Mouse (Mus musculus) forebrain, embryonic 11.5 days (tissue): ENCODE measurements around the gene Bcl7c. TPM values are rescaled to one million over a fixed set of nuclear protein-coding genes. Genes with fewer than 3 reads are reported as not detected.
A peak's percentile ranks its signal among the peaks of the same experiment; 100 is the strongest.

Experiments
- ATAC-seq: fragments of 200-750 bp; cut with Nextera tagmentation; replicated peaks from 2 replicates; pipeline ENCODE4 v1.8.0; 2017; ENCODE audit warnings: moderate TSS enrichment; ENCODE audit not compliant: low FRiP score
- DNase-seq: peaks from one replicate; pipeline ENCODE4 v3.0.0-alpha.2; 2017; ENCODE audit warnings: low spot score
- H3K27ac ChIP-seq: fragments of 300-500 bp; sonication (generic); 2 replicates; pipeline ENCODE4 v1.5.1; 2014; ENCODE audit warnings: low read depth, low read length
- H3K27me3 ChIP-seq: fragments of 300-500 bp; sonication (generic); 2 replicates; pipeline ENCODE4 v1.6.1; 2014; ENCODE audit warnings: mild to moderate bottlenecking, low read length, mixed read lengths; ENCODE audit not compliant: control insufficient read depth, insufficient read depth
- H3K36me3 ChIP-seq: fragments of 300-500 bp; sonication (generic); 2 replicates; pipeline ENCODE4 v1.6.1; 2014; ENCODE audit warnings: mild to moderate bottlenecking, low read length, moderate library complexity, mixed read lengths; ENCODE audit not compliant: control insufficient read depth, insufficient read depth
- H3K4me1 ChIP-seq: fragments of 300-500 bp; sonication (generic); replicated peaks from 2 replicates; pipeline ENCODE4 v1.6.1; 2014; ENCODE audit warnings: low read length, mixed read lengths; ENCODE audit not compliant: control insufficient read depth, insufficient read depth
- H3K4me2 ChIP-seq: fragments of 300-500 bp; sonication (generic); 2 replicates; pipeline ENCODE4 v1.6.1; 2014; ENCODE audit warnings: low read depth, mild to moderate bottlenecking, low read length, moderate library complexity, mixed read lengths; ENCODE audit not compliant: severe bottlenecking
- H3K4me3 ChIP-seq: fragments of 300-500 bp; sonication (generic); 2 replicates; pipeline ENCODE4 v1.5.1; 2014; ENCODE audit warnings: low read depth, low read length
- H3K9ac ChIP-seq: fragments of 300-500 bp; sonication (generic); 2 replicates; pipeline ENCODE4 v1.6.1; 2014; ENCODE audit warnings: low read length
- H3K9me3 ChIP-seq: fragments of 300-500 bp; sonication (generic); 2 replicates; pipeline ENCODE4 v1.6.1; 2016; ENCODE audit warnings: low read length, mixed read lengths; ENCODE audit not compliant: control insufficient read depth
- WGBS: fragments of 180-500 bp; shearing (Covaris S2); extraction: QIAGEN DNeasy Blood & Tissue Kit; methylation state at CpG from one replicate; pipeline ENCODE4 v1.1.7; 2014; 5-methylcytosine and 5-hydroxymethylcytosine counted together
- polyA plus RNA-seq: library from polyadenylated mRNA; unstranded; fragments of >200 nt; fragmentation: Nextera tagmentation; extraction: Ambion mirVana; gene quantifications from 2 replicates; pipeline ENCODE4 v1.2.1, GENCODE M21; 2014

The Bcl7c gene
- polyA plus RNA-seq, 1 experiment from 2014 or later = 59.5 TPM

DNA sequence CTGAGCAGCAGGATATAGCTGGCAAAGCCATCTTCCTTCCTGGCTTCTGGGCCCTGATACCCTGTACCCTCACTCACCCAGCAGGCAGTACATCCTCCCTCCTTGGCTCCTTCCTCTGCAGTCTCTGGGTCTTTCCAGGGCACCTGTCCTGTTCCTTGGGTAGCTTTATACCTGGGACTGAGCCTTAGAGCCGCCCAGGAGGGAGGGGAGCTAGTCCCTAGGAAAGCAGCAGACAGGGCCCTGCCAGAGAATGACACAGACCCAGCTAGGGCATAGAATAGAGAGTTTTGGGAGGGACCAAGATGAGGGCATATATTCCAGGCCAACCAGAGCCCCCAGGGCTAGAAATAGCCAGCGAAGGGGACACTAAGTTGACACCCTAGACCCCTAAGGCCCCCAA, 16.8 kb upstream of the Bcl7c start:
- Histone ChIP-seq H3K4me3 (no peak overlapping the region), H3K4me2 (no peak overlapping the region), H3K27me3 (no peaks in the 10 kb centered on the region), H3K27ac (no peak overlapping the region), H3K36me3 (no peaks in the 10 kb centered on the region), H3K9ac (no peak overlapping the region), H3K4me1 (no peaks in the 10 kb centered on the region), H3K9me3 (no peaks in the 10 kb centered on the region)
- 24% methylated on average over 2 of the region's 2 CpGs for WGBS
- ATAC-seq (no peak), DNase-seq (no peak)

DNA sequence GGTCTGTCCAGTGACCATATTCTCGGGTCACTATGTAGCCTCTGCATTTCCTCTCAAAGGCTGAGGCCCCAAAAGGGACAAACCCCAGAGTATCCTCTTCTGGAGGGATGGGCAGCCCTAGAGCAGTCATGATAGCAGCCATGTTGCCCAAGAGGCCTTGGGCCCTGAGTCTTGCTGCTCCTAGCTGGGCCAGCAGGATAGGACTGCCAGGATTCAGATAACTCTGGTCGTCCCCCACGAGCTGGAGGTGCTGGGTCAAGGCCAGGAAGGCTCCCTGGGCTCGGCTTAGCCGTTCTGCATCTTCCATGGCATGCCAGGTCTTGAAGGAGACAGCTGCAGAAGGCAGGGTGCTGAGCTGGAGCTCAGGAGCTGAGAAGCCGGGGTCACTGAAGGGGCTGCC, 10.5 kb upstream of the Bcl7c start:
- H3K27ac ChIP-seq = no peak overlapping the region
- no peak overlapping the region for H3K4me2 ChIP-seq
- no peak for DNase-seq
- no peak overlapping the region for H3K4me3 ChIP-seq
- no peaks in the 10 kb centered on the region for H3K9me3 ChIP-seq
- peaks cover 3% of the 10 kb centered on the region for H3K4me1 ChIP-seq
- H3K9ac ChIP-seq = no peak overlapping the region
- 90% methylated on average over 6 of the region's 6 CpGs for WGBS
- H3K36me3 ChIP-seq = no peaks in the 10 kb centered on the region
- no peak for ATAC-seq
- no peaks in the 10 kb centered on the region for H3K27me3 ChIP-seq

DNA sequence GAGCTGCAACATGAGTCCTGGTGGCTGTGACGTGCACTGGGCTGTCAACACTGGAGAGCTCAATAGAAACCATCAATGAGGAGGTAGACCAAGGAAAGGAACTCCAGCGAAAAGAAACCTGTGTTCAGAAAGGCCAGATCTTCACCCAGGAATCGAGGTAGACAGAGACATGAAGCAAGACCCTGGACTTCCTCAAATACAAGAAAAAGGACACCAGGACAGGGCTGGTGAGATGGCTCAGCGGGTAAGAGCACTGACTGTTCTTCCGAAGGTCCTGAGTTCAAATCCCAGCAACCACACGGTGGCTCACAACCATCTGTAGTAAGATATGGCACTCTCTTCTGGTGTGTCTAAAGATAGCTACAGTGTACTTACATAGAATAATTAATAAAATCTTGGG, 9.6 kb upstream of the Bcl7c start:
- Histone ChIP-seq H3K9me3 (no peaks in the 10 kb centered on the region), H3K27ac (no peak overlapping the region), H3K4me3 (no peak overlapping the region), H3K9ac (no peak overlapping the region), H3K4me2 (no peak overlapping the region), H3K4me1 (peaks cover 4% of the 10 kb centered on the region), H3K36me3 (no peaks in the 10 kb centered on the region), H3K27me3 (no peaks in the 10 kb centered on the region)
- 92% methylated on average over 6 of the region's 6 CpGs for WGBS
- DNase-seq (no peak), ATAC-seq (no peak)

DNA sequence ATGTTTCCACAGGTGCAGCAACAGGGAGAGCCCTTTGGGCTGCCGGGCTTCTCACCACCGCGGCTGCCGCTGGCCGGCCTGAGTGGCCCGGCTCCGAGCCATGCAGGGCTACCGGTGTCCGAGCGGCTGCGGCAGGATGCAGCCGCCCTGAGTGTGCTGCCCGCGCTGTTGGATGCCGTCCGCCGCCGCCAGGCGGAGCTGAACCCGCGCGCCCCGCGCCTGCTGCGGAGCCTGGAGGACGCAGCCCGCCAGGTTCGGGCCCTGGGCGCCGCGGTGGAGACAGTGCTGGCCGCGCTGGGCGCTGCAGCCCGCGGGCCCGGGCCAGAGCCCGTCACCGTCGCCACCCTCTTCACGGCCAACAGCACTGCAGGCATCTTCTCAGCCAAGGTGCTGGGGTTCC, 8.3 kb upstream of the Bcl7c start:
- under 1% methylated on average over 41 of the region's 41 CpGs for WGBS
- Histone ChIP-seq H3K4me3 (peak overlapping the region; percentile 29), H3K9ac (peak overlapping the region; percentile 66), H3K9me3 (no peaks in the 10 kb centered on the region), H3K4me1 (peaks cover 14% of the 10 kb centered on the region), H3K27me3 (no peaks in the 10 kb centered on the region), H3K4me2 (peak overlapping the region; percentile 65), H3K27ac (no peak overlapping the region), H3K36me3 (no peaks in the 10 kb centered on the region)
- DNase-seq = peak; percentile 86
- peak; percentile 66 for ATAC-seq

DNA sequence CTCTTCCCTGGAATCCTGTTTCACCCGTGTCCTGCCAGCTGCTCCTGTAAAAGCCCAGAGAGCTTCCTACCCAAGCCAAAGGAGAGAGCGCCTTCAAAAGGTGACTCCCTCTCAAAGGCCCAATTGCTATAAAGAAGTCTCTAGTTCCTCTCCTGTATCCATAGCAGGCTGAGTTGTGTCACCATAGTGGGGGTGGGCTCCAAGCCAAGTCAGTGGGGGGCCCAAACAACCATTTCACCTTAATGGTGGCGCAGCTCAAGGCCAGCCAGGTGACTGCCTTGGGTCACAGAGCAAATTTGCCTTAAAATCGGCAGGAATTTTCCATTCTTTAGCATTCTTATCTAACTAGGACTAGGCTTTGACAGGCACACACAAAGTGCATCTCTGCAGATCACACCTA, 6.1 kb upstream of the Bcl7c start:
- ATAC-seq (no peak), DNase-seq (no peak)
- Histone ChIP-seq H3K4me3 (no peak overlapping the region), H3K9me3 (no peaks in the 10 kb centered on the region), H3K4me2 (no peak overlapping the region), H3K27ac (no peak overlapping the region), H3K36me3 (no peaks in the 10 kb centered on the region), H3K27me3 (no peaks in the 10 kb centered on the region), H3K9ac (no peak overlapping the region), H3K4me1 (peaks cover 20% of the 10 kb centered on the region)
- WGBS = 85% methylated on average over 4 of the region's 4 CpGs

DNA sequence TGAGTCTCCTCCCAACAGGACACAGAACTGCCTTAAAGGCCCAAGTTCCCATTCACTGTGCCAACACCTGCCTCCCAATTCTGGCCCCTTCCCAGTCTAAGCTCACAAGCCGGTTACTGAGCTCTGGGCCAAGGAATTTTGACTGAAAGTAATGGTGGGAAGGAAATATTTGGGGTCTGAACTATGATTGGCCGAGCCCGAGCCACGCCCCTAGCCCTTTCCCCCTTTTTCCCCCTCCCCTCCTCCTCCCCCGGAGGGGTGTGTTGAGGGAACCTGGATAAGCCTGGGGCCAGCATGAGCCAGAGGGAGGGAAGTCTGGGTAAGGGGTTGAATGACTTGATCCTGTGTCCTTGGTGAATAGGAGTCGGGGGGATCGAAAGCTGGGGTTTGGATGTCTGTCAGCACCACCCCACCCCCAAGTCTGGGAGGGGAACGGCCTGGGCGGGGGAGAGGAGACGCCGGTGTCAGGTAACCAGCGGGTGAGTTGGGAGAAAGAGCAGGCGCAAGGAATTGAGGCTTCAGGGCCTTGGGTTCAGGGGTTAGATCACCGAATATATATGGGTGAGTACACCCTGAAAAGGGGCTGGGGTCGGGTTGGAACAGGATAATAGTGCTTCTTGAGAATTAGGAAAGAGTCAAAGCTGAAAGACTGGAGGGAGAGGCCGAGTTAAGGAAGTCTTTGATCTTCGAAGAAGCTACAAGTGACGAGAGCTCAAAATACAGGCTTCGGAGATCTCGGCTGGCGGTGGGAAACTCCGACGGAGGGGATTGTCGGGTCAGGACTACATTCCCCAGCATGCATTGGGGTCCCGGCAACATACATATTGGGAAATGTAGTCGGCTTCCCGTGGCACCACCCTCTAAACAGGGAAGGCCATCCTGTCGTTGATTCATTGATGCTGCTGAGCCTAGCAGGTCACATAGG, 4.0 kb upstream of the Bcl7c start, which contains the start of gene Ctf1:
Gene Ctf1, plus strand, starts transcription at position 276 of the 925 bp plus-strand sequence.
- WGBS = under 1% methylated on average over 28 of the region's 28 CpGs
- Histone ChIP-seq H3K27me3 (no peaks in the 10 kb centered on the region), H3K4me1 (peaks cover 23% of the 10 kb centered on the region), H3K4me2 (peak within 1 kb of the TSS; percentile 60), H3K4me3 (peak within 1 kb of the TSS; percentile 27), H3K36me3 (no peaks in the 10 kb centered on the region), H3K27ac (peak within 1 kb of the TSS; percentile 87), H3K9me3 (no peaks in the 10 kb centered on the region), H3K9ac (peak within 1 kb of the TSS; percentile 49; the same call in 1 of the 2 replicates)
- ATAC-seq = peak; percentile 45
- DNase-seq = peak; percentile 88

DNA sequence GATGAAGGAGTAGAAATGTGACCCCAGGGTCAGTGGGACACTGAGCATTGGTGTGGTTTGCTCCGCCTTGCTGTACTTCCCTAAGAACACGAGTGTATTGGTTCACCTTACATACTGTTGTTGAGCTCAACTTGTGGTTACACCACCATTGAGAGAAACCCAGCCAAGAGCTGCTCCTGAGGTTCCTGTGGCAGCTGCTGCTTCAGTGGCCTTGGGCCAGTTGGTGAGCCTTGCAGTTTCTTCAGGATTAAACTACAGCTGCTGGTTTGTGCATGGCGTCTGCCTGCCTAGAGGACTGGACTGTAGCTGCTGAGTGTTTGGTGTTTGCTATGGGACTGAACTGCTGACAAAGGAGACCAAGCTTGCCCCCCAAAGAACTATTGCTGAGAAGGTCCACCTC, 2.7 kb upstream of the Bcl7c start:
- H3K4me1 ChIP-seq = peaks cover 27% of the 10 kb centered on the region
- H3K27ac ChIP-seq = peak overlapping the region; percentile 87; the same call in 1 of the 2 replicates
- no peak overlapping the region for H3K4me3 ChIP-seq
- ATAC-seq = no peak
- H3K27me3 ChIP-seq = no peaks in the 10 kb centered on the region
- DNase-seq = no peak
- H3K9me3 ChIP-seq = no peaks in the 10 kb centered on the region
- 63% methylated on average over 3 of the region's 3 CpGs for WGBS
- H3K36me3 ChIP-seq = no peaks in the 10 kb centered on the region; the same call in 1 of the 2 replicates
- no peak overlapping the region for H3K4me2 ChIP-seq
- no peak overlapping the region for H3K9ac ChIP-seq

DNA sequence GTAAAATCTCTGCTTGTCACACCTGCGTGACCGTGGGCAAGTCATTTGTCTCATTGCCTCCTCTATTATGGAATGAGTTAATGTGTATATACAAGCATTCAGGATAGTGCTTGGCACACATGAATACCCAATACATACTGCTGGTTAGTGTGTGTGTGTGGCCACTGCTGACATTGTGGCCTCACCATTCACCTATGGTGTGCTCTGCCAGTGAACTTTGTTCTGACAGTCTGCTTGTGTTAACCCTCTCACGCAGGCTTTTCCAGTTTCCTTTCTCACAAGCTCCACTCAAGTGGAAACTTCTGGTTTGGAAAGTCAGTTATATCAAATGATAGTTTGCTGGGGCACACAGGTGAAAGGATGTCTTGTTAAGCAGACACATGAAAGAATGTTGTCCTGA, 2.3 kb upstream of the Bcl7c start:
- ATAC-seq = no peak
- Histone ChIP-seq H3K36me3 (no peaks in the 10 kb centered on the region; the same call in 1 of the 2 replicates), H3K27ac (no peak overlapping the region), H3K4me2 (no peak overlapping the region), H3K9ac (no peak overlapping the region), H3K9me3 (no peaks in the 10 kb centered on the region), H3K4me1 (peaks cover 27% of the 10 kb centered on the region), H3K4me3 (no peak overlapping the region), H3K27me3 (no peaks in the 10 kb centered on the region)
- 90% methylated on average over 3 of the region's 3 CpGs for WGBS
- no peak for DNase-seq
